Mouse (Mus musculus): ENCODE results near the gene Cdc42ep3.

Gene Cdc42ep3

GRCm38 (mm10) chr17:79345001-79345709 lies 9.7 kb downstream of the Cdc42ep3 start:
- no peak for DNase-seq (ENCODE audit: extremely low read depth, low read depth)

DNA sequence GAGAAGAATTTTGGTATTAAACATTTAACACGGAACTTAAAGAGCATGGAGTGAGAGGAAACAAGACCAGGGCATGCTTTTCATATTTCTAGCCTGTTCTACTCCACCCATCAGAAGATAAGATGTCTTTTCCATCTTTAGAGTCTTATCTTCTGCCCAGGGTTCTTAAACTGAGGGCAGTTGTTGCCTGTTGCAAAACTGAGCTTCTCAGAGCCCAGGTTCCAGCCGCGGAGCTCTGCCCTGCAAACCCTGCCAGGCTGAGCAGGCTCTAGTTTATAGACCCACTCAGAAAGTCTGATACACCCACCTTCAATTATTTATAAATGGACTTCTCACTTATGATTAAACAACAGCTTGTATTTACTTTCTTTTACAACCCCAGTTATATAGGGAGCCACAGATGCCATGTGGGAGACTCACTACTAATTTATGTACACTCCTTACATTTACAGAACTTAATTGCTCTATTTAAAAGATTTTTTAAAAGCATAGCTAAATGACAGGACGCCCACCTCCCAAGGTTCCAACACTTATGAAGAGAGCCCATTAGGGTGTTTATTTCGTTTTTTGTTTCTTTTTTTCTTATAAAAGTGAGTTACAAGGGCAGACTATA lies 11.5 kb downstream of the Cdc42ep3 start:
- DNase-seq (ENCODE audit: extremely low read depth, low read depth) = no peak

DNA sequence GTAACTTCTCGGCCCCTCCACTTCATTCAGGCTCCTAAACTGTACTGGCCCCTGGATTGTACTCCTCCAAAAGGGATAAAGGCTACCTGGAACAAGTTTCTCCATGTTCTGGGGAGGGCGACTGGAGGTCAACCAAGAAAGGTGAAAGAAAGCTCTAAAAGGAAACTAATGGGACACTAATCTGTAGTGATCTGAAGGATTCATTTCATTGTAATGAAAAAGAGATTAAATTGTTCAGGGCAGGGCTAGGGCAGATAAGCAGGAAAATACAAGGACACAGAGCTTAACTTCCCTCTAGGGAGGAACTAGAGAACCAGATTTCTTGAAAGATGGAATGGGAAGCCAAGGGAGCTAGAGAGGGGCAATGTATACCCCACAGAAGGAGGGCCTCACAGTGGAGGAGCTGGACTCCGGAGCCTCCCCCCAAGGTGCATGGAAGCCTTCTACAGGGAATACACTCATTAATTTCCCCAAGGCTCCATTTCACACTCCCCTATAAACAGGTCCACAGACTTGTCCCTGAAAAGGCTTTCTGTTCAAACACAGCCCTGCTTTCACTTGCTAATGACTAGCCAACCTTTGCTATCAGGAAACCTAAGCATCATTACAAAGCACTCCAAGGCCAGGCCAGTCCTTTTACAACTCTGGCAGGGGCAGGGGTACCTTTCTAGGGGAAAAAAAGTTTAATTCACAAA lies 12.1 kb downstream of the Cdc42ep3 start:
- no peak for DNase-seq (ENCODE audit: extremely low read depth, low read depth)

GRCm38 (mm10) chr17:79341946-79342470 lies 12.9 kb downstream of the Cdc42ep3 start:
- DNase-seq (ENCODE audit: extremely low read depth, low read depth) = no peak

- DNase-seq (ENCODE audit: extremely low read depth, low read depth) = no peak
Measured at GRCm38 (mm10) chr17:79337494-79337893, 17.4 kb downstream of the Cdc42ep3 start.

- DNase-seq (ENCODE audit: extremely low read depth, low read depth) = no peak
Measured at GRCm38 (mm10) chr17:79334701-79335100, 20.2 kb downstream of the Cdc42ep3 start.

- DNase-seq (ENCODE audit: extremely low read depth, low read depth) = no peak
Measured at GRCm38 (mm10) chr17:79333650-79334049, 21.2 kb downstream of the Cdc42ep3 start.

GRCm38 (mm10) chr17:79332864-79333263 lies 22.0 kb downstream of the Cdc42ep3 start:
- DNase-seq (ENCODE audit: extremely low read depth, low read depth) = no peak

DNA sequence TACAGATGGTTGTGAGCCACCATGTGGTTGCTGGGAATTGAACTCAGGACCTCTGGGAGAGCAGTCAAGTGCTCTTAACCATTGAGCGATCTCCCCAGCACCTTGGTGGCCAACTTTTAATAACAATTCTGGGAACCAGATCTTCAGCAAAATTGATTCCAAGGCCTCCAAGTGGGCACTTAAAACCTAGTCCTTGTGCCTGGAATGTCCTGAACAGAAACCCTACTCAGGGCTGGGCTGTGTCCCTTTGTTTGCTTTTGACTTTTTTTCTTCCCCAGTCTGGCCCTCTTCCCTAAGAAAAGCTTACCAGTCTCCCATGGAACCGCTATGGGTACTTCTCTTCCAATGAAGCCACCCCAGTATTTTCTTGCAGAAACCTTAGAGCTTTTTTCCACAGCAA lies 24.5 kb downstream of the Cdc42ep3 start:
- no peak for DNase-seq (ENCODE audit: extremely low read depth, low read depth)

DNA sequence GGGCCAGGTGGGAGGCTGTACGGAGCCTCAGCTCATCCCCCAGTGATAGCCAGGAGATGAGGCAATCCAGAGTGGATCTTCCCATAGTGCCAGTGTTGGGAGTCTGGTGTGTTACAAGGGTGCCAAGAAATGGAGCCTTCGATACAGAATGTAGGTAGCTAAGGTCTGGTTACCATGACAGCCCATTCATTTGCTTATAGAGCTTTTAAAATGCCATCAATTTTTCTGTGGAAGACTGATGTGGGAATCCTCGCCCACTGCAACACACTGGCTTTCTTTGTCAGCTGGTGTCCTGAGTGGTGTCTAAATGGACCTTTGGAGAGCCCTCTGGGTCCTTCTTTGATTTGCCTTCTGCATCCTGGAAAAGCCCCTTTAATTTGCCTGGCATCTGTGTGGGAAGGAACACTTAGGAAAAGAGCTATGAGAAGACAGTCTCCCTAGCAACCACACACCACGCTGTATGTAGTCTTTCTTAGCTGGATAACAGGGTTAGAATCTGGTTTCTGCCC lies 28.0 kb downstream of the Cdc42ep3 start:
- no peak for DNase-seq (ENCODE audit: extremely low read depth, low read depth)

GRCm38 (mm10) chr17:79317085-79317751 lies 37.7 kb downstream of the Cdc42ep3 start:
- DNase-seq (ENCODE audit: extremely low read depth, low read depth) = no peak

- no peak for DNase-seq (ENCODE audit: extremely low read depth, low read depth)
Measured at GRCm38 (mm10) chr17:79315415-79316094, 39.3 kb downstream of the Cdc42ep3 start.

DNA sequence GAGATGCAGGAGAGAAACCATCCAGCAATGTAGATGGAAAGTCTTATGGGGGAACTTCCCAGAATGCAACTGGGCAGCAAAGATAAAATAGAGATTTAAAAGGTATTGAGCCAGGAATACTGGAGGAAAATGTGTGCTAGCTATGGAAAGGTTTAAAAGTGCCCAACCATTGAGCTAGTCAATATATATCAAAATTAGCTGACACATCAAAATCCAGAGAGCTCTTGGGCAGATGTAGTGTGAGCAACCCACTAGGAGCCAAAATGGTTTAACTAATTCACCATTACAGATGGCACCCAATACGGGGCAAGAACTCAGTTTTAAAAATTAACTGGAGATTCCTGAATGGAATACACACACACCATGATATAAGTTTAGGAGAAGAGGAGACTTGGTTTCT lies 44.4 kb downstream of the Cdc42ep3 start:
- no peak for DNase-seq (ENCODE audit: extremely low read depth, low read depth)

DNA sequence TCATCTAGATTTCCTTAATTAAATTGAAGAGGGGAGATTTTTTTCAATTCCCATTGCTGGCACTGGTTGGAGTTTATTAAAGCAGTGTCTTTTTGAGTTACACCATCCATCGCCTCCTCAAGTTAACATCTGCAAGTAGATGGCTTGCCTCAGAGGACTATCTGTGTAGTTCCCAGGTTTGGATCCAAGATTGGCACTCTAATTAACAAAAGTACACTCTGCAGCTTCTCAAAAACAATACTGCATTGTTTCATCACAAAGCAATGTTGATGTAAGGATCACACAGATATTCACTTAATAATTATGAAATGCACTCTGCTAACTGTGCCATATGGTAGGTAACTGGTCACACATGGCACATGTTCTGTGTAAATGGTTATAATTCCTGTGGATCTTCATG lies 45.4 kb downstream of the Cdc42ep3 start:
- DNase-seq (ENCODE audit: extremely low read depth, low read depth) = no peak

- DNase-seq (ENCODE audit: extremely low read depth, low read depth) = no peak
Measured at GRCm38 (mm10) chr17:79305644-79306043, 49.2 kb downstream of the Cdc42ep3 start.

GRCm38 (mm10) chr17:79303744-79304497 lies 51.0 kb downstream of the Cdc42ep3 start:
- DNase-seq (ENCODE audit: extremely low read depth, low read depth) = no peak

- no peak for DNase-seq (ENCODE audit: extremely low read depth, low read depth)
Measured at GRCm38 (mm10) chr17:79303238-79303637, 51.7 kb downstream of the Cdc42ep3 start.

- no peak for DNase-seq (ENCODE audit: extremely low read depth, low read depth)
Measured at GRCm38 (mm10) chr17:79299925-79300324, 55.0 kb downstream of the Cdc42ep3 start.

DNA sequence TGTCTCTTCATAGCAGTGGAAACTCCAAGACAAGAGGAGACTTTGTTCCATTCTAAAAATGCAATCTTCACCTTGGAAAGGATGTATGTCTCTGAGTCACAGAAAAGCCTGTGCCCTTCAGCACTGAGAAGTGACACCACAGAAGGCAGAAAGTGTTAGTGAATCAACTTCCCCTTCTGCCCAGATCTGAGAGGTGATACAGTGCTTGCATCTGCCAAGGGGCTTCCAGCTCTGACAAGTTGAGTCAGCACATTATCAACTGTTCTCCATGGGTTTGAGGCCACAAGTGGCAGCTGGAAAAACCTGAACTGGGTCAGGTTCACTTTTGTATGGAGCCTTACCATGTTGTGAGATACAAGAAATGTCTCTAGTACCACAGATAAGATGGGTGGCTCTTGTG lies 55.9 kb downstream of the Cdc42ep3 start:
- no peak for DNase-seq (ENCODE audit: extremely low read depth, low read depth)

- no peak for DNase-seq (ENCODE audit: extremely low read depth, low read depth)
Measured at GRCm38 (mm10) chr17:79295926-79296325, 59.0 kb downstream of the Cdc42ep3 start.

Measured in MEL-GATA-1-ER (cell line).